ENCODE assay signal across 7 mouse cellular contexts in the genomic region with DNA sequence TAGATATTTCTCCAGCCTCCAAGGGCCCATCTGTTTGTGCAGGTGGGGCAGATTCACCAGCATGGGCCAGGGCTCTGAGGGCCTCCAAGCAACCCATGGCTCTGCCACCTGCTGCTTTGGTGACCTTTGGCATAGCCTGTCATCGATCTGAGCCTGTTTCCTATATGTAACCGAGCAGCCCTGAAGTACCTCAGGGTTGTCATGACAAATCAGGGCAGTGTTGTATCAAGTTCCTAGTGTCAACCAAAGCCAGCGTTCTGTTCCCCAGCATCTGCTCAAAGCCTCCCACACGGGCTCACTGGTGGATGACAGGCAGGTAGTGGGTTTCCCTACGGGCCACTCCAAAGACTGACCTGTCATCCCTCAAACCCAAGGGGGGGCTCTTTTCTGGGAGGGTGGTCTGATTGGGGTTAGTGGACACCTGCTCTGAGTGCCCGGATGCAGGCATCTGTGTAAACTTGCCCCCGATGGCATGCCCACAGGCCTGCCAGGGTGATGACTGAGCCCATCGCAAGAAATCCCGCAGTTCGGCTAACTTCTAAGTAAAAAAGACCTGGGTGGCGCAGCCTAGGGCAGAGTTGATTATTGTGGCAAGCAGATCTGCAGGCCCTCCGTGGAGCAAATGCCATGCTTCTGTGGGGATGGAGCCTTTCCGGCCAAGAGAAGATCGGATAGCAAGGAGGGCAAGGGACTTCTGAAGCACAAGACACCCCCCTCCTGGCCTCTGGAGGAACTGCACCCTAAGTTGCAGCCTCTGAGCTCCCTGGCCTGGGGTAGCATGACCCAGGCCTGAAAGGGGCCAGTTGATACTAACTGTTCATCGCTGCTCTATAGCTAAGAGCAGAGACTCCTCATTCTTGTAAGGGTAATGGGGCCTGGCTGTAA. TPM values are rescaled to one million over a fixed set of nuclear protein-coding genes. Genes with fewer than 3 reads are reported as not detected.
DNase-seq lines count a peak whose midpoint lies in the region; ATAC-seq and TF ChIP-seq lines count a peak whose summit lies in the region.

No protein-coding gene starts in this region.

- 47% methylated on average over 15 of the region's 15 CpGs for WGBS in intestine, embryonic 15.5 days
- 42% methylated on average over 15 of the region's 15 CpGs for WGBS in midbrain, embryonic 11.5 days
- 60% methylated on average over 15 of the region's 15 CpGs for WGBS in spleen, adult 2 months

- TF ChIP-seq CTCF in spleen, adult 2 months (IDR thresholded peaks at IDR 0.05; ENCODE audit: extremely low read depth, insufficient read depth, insufficient read length, insufficient replicate concordance): peak; percentile 53; the same call in 1 of the 2 replicates

- H3K4me1 ChIP-seq in intestine, embryonic 15.5 days (replicated peaks): 0 out of 2 replicates have a peak, but pooled peaks cover 3% of the 10 kb centered on the region
- peaks cover 2% of the 10 kb centered on the region; the same call in 1 of the 2 replicates for H3K4me1 ChIP-seq in midbrain, embryonic 11.5 days (ENCODE audit: control insufficient read depth, insufficient read depth, low read length)
- H3K4me1 ChIP-seq in spleen, adult 2 months (ENCODE audit: control insufficient read depth, insufficient read depth, insufficient read length): no peaks in the 10 kb centered on the region

- ATAC-seq in intestine, embryonic 15.5 days: peak; percentile 74
- peak; percentile 81 for ATAC-seq in midbrain, embryonic 11.5 days (ENCODE audit: low FRiP score)

- no peak for TF ChIP-seq POLR2A in spleen, adult 2 months (IDR thresholded peaks at IDR 0.05; ENCODE audit: low read depth, low read length)

- no peaks in the 10 kb centered on the region for H3K9me3 ChIP-seq in intestine, embryonic 15.5 days
- no peaks in the 10 kb centered on the region for H3K9me3 ChIP-seq in midbrain, embryonic 11.5 days (ENCODE audit: control insufficient read depth, low read length)

- intact Hi-C loops in left cerebral cortex, postnatal 10 days (cut with DNase I): loop anchor here (5.0 kb wide), 2 partner anchors 266 to 746 kb away; no protein-coding TSS in a partner anchor

- H3K4me2 ChIP-seq in intestine, embryonic 15.5 days (replicated peaks): no peak overlapping the region
- H3K4me2 ChIP-seq in midbrain, embryonic 11.5 days: no peak overlapping the region

- peak; percentile 74 for DNase-seq in adrenal gland, adult 18-20 months (ENCODE audit: low spot score in 2 of 2)
- peak; percentile 77 to 81 for DNase-seq in cerebellum, postnatal 36 days
- DNase-seq in frontal cortex, postnatal 36 days (ENCODE audit: low spot score in 2 of 2): peak; percentile 64 to 74
- DNase-seq in left cerebral cortex, postnatal 10 days (ENCODE audit: extremely low spot score in 1 of 2, low spot score in 2 of 2): peak; percentile 52 to 81
- peak; percentile 99 for DNase-seq in midbrain, embryonic 11.5 days (ENCODE audit: low spot score, missing footprints)
- peak in 1 of 2 experiments; percentile 18 for DNase-seq in spleen, adult 2 months (ENCODE audit: low read depth in 1 of 2, low spot score in 2 of 2)

- no peak overlapping the region for H3K4me3 ChIP-seq in intestine, embryonic 15.5 days (replicated peaks)
- no peak overlapping the region for H3K4me3 ChIP-seq in midbrain, embryonic 11.5 days (ENCODE audit: low read depth, low read length)
- H3K4me3 ChIP-seq in spleen, adult 2 months (ENCODE audit: extremely low read depth, insufficient read depth, insufficient read length): no peak overlapping the region

- no peak overlapping the region for H3K9ac ChIP-seq in intestine, embryonic 15.5 days
- H3K9ac ChIP-seq in midbrain, embryonic 11.5 days (ENCODE audit: low read length): 0 out of 2 replicates have a peak overlapping the region, but pooled peaks have one; percentile 33

- no peaks in the 10 kb centered on the region for H3K36me3 ChIP-seq in intestine, embryonic 15.5 days
- no peaks in the 10 kb centered on the region for H3K36me3 ChIP-seq in midbrain, embryonic 11.5 days (ENCODE audit: control insufficient read depth, insufficient read depth, low read length)
- no peaks in the 10 kb centered on the region for H3K36me3 ChIP-seq in spleen, adult 2 months (ENCODE audit: control insufficient read depth, insufficient read depth, low read length)

- no peaks in the 10 kb centered on the region for H3K27me3 ChIP-seq in intestine, embryonic 15.5 days (replicated peaks)
- H3K27me3 ChIP-seq in midbrain, embryonic 11.5 days (ENCODE audit: control insufficient read depth, insufficient read depth, low read length): no peaks in the 10 kb centered on the region
- no peaks in the 10 kb centered on the region for H3K27me3 ChIP-seq in spleen, adult 2 months (ENCODE audit: control insufficient read depth, insufficient read depth, low read length)

- no peak overlapping the region for H3K27ac ChIP-seq in intestine, embryonic 15.5 days
- no peak overlapping the region for H3K27ac ChIP-seq in midbrain, embryonic 11.5 days (ENCODE audit: low read depth, low read length)
- H3K27ac ChIP-seq in spleen, adult 2 months (ENCODE audit: insufficient read depth, low read length): no peak overlapping the region

RNA-seq across cellular contexts. Expression of a gene that starts 48.7 kb away (rescaled TPM):
- total RNA-seq in adrenal gland, adult 18-20 months (2021): not detected
- polyA plus RNA-seq in intestine, embryonic 15.5 days (2015; fragmentation: Nextera tagmentation; extraction: Ambion mirVana): not detected in 2 replicates
- not detected for total RNA-seq in left cerebral cortex, postnatal 10 days (2021)
- polyA plus RNA-seq in midbrain, embryonic 11.5 days (2014; fragmentation: Nextera tagmentation; extraction: Ambion mirVana): not detected in 2 replicates
- polyA plus RNA-seq in spleen, adult 2 months (2012; rRNA removed): not detected in 2 replicates
